Mouse (Mus musculus): ENCODE results near the gene Vti1a.

DNA sequence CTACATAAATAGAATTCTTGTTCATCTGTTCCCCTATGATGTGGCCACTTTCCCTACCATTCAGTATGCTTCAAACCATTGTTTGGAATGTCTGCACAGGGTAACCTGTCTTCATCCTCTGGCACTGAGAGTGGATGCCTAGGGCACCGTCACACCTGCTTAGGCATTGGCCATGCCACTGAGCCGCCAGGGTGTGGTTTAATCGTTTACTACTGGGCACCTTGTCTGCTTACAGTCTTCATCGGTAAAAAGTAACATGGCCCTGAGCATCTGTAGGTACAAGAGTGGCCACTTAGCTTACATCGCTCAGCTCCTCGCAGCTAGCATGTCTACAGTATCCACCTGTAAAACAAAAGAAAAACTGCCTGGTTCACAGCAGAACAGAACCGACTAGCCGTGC lies 264.1 kb downstream of the Vti1a start:
- TF ChIP-seq CTCF (IDR thresholded peaks at IDR 0.05; ENCODE audit: borderline replicate concordance, insufficient read depth, low read length) (no peak), POLR2A (IDR thresholded peaks at IDR 0.05; ENCODE audit: low read depth, low read length) (no peak)
